Mouse (Mus musculus) forebrain, embryonic 16.5 days (tissue): ENCODE measurements around the gene Trir. TPM values are rescaled to one million over a fixed set of nuclear protein-coding genes. Genes with fewer than 3 reads are reported as not detected.

Experiments used
- ATAC-seq: fragments of 200-750 bp; cut with Nextera tagmentation; 2 replicates; pipeline ENCODE4 v1.8.0; 2017; ENCODE audit warnings: mild to moderate bottlenecking, moderate library complexity
- H3K27ac ChIP-seq: fragments of 300-500 bp; sonication (generic); 2 replicates; pipeline ENCODE4 v1.5.1; 2014; ENCODE audit warnings: low read length, control low read depth
- H3K27me3 ChIP-seq: fragments of 300-500 bp; sonication (generic); replicated peaks from 2 replicates; pipeline ENCODE4 v1.6.1; 2014; ENCODE audit warnings: low read length; ENCODE audit not compliant: control insufficient read depth, insufficient read depth
- H3K36me3 ChIP-seq: fragments of 300-500 bp; sonication (generic); 2 replicates; pipeline ENCODE4 v1.6.1; 2014; ENCODE audit not compliant: control insufficient read depth, insufficient read depth
- H3K4me1 ChIP-seq: fragments of 300-500 bp; sonication (generic); replicated peaks from 2 replicates; pipeline ENCODE4 v1.6.1; 2014; ENCODE audit warnings: low read length; ENCODE audit not compliant: control insufficient read depth, insufficient read depth
- H3K4me2 ChIP-seq: fragments of 300-500 bp; sonication (generic); 2 replicates; pipeline ENCODE4 v1.6.1; 2014; ENCODE audit warnings: mild to moderate bottlenecking, low read length, control low read depth
- H3K4me3 ChIP-seq: fragments of 300-500 bp; sonication (generic); replicated peaks from 2 replicates; pipeline ENCODE4 v1.5.1; 2014; ENCODE audit warnings: mild to moderate bottlenecking, low read length, control low read depth
- H3K9ac ChIP-seq: fragments of 300-500 bp; sonication (generic); replicated peaks from 2 replicates; pipeline ENCODE4 v1.6.1; 2014; ENCODE audit warnings: low read depth, low read length, control low read depth
- H3K9me3 ChIP-seq: fragments of 300-500 bp; sonication (generic); 2 replicates; pipeline ENCODE4 v1.6.1; 2016; ENCODE audit warnings: low read length; ENCODE audit not compliant: control insufficient read depth
- WGBS: fragments of 180-500 bp; shearing (Covaris S2); extraction: QIAGEN DNeasy Blood & Tissue Kit; methylation state at CpG from one replicate; pipeline ENCODE4 v1.1.7; 2014; 5-methylcytosine and 5-hydroxymethylcytosine counted together
- polyA plus RNA-seq: library from polyadenylated mRNA; unstranded; fragments of >200 nt; fragmentation: Nextera tagmentation; extraction: Ambion mirVana; gene quantifications from 2 replicates; pipeline ENCODE4 v1.2.1, GENCODE M21; 2015

Trir gene
- polyA plus RNA-seq, 1 experiment from 2014 or later, result 108 TPM

DNA sequence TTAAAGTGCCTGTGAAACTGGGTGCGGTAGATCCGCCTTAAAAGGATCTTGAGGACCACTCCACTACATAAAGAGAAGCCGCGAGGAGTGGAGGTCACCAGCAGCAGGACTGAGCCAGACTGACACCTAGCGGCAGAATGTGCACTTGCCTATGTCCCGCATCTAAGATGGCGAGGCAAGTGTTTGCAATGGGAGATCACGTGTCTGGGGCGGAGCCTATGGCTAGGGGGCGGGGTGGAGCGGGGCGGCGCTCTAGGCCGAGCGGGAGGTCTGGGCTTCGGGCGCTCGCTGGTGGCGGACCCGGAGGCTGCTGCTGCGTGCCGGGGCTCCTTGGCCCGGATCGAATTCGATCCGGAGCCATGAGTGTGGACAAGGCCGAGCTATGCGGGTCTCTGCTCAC lies 36.3 kb upstream of the Trir start, which contains the start of gene Hook2:
Gene Hook2 (plus strand): TSS at position 255 of the 400 bp plus-strand sequence.
- Histone ChIP-seq H3K4me2 (peak within 1 kb of the TSS; percentile 97), H3K9me3 (no peaks in the 10 kb centered on the region), H3K36me3 (no peaks in the 10 kb centered on the region), H3K9ac (peak within 1 kb of the TSS; percentile 81), H3K4me3 (peak within 1 kb of the TSS; percentile 74), H3K27ac (peak within 1 kb of the TSS; percentile 82), H3K27me3 (peaks cover 10% of the 10 kb centered on the region; the same call in 1 of the 2 replicates), H3K4me1 (peaks cover 25% of the 10 kb centered on the region)
- WGBS, result 0% methylated on average over 26 of the region's 28 CpGs
- peak; percentile 89 for ATAC-seq

DNA sequence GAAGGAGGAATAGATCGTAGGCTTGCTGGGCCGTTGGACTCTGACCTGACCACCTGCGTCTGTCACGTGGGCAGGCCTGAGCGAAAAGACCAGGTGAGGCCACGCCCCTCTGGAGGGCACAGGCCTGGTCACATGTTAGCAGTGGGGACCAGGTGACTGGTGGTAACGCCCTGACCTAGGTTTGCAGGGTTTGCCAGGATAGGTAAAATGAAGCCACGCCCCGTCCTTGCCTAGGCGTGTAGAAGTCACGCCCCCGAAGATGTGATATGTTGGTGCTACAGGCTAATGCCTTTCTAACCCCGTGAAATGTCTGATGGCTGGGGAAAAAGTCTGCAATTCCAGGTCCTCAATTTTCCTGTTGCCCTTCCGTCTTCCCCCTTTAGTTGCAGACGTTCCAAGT lies 35.8 kb upstream of the Trir start:
- ATAC-seq, result peak; percentile 7; the same call in 1 of the 2 replicates

DNA sequence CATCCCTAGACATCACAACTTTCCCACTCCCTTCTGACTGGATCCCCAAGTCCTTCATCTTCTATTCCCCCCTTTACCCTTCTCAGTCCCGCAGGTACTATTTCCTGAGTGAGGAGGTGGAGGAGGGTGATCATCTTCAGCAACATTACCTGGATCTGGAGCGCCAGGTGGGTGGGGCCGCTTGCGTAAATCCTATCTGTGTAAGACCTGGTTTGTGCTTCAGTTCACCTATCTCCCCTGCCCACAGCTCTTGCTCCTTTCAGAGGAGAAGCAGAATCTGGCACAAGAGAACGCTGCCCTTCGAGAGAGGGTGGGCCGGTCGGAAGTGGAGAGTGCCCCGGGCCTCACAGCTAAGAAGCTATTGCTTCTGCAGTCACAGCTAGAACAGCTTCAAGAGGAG lies 32.2 kb upstream of the Trir start:
- H3K27ac ChIP-seq, result no peak overlapping the region
- H3K4me3 ChIP-seq, result no peak overlapping the region
- no peaks in the 10 kb centered on the region for H3K27me3 ChIP-seq
- no peak overlapping the region for H3K9ac ChIP-seq
- ATAC-seq, result no peak
- H3K36me3 ChIP-seq, result no peaks in the 10 kb centered on the region
- H3K9me3 ChIP-seq, result no peaks in the 10 kb centered on the region
- 92% methylated on average over 9 of the region's 9 CpGs for WGBS
- H3K4me1 ChIP-seq, result peaks cover 19% of the 10 kb centered on the region
- no peak overlapping the region for H3K4me2 ChIP-seq

More for the DNA sequence above, 35.8 kb upstream of the Trir start:
- H3K4me1 ChIP-seq, result peaks cover 20% of the 10 kb centered on the region
- H3K27ac ChIP-seq, result 0 out of 2 replicates have a peak overlapping the region, but pooled peaks have one; percentile 28
- peak overlapping the region; percentile 97 for H3K4me2 ChIP-seq
- H3K36me3 ChIP-seq, result no peaks in the 10 kb centered on the region
- H3K9me3 ChIP-seq, result no peaks in the 10 kb centered on the region
- 2% methylated on average over 15 of the region's 15 CpGs for WGBS
- H3K9ac ChIP-seq, result peak overlapping the region; percentile 81
- H3K27me3 ChIP-seq, result peaks cover 10% of the 10 kb centered on the region; the same call in 1 of the 2 replicates
- peak overlapping the region; percentile 74 for H3K4me3 ChIP-seq

DNA sequence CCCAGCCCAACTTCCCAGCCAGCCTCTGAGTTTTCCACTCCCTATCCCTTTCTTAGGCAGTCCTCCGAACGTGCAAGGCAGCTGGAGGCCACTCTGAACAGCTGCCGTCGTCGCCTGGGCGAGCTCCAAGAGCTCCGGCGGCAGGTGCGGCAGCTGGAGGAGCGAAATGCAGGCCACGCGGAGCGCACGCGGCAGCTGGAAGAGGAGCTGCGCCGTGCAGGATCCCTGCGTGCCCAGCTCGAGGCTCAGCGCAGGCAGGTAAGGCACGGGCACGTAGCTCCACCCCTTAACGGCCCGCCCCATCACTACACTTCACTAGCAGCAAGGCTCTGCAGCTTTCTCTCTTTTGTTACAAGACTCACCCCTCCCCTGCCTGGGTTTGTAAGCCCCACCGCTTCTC lies 30.9 kb upstream of the Trir start:
- ATAC-seq, result peak; percentile 15; the same call in 1 of the 2 replicates
- WGBS, result 14% methylated on average over 25 of the region's 25 CpGs
- no peaks in the 10 kb centered on the region for H3K27me3 ChIP-seq
- H3K9me3 ChIP-seq, result no peaks in the 10 kb centered on the region
- H3K4me2 ChIP-seq, result no peak overlapping the region
- peaks cover 13% of the 10 kb centered on the region for H3K4me1 ChIP-seq
- H3K9ac ChIP-seq, result peak overlapping the region; percentile 29; the same call in 1 of the 2 replicates
- H3K27ac ChIP-seq, result no peak overlapping the region
- no peak overlapping the region for H3K4me3 ChIP-seq
- no peaks in the 10 kb centered on the region for H3K36me3 ChIP-seq

DNA sequence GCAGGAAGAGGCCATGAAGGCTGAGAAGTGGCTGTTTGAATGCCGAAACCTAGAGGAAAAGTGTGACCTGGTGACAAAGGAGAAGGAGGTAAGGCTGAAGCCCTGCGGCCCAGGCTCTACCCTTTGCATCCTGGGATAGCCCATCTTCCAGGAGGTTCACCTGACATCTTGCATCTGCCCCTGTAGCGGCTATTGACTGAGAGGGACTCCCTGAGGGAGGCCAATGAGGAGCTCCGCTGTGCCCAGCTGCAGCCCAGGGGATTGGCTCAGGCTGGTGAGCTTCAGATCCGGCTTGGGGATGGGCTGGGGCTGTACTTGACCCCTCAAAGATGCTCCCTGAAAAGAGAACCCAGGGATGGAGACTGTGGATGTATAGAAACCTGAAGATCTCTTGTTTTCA lies 29.6 kb upstream of the Trir start:
- 85% methylated on average over 5 of the region's 5 CpGs for WGBS
- peaks cover 8% of the 10 kb centered on the region for H3K4me1 ChIP-seq
- no peaks in the 10 kb centered on the region for H3K36me3 ChIP-seq
- ATAC-seq, result no peak
- H3K27ac ChIP-seq, result no peak overlapping the region
- no peaks in the 10 kb centered on the region for H3K9me3 ChIP-seq
- H3K4me2 ChIP-seq, result no peak overlapping the region
- H3K27me3 ChIP-seq, result no peaks in the 10 kb centered on the region
- H3K9ac ChIP-seq, result no peak overlapping the region
- no peak overlapping the region for H3K4me3 ChIP-seq

DNA sequence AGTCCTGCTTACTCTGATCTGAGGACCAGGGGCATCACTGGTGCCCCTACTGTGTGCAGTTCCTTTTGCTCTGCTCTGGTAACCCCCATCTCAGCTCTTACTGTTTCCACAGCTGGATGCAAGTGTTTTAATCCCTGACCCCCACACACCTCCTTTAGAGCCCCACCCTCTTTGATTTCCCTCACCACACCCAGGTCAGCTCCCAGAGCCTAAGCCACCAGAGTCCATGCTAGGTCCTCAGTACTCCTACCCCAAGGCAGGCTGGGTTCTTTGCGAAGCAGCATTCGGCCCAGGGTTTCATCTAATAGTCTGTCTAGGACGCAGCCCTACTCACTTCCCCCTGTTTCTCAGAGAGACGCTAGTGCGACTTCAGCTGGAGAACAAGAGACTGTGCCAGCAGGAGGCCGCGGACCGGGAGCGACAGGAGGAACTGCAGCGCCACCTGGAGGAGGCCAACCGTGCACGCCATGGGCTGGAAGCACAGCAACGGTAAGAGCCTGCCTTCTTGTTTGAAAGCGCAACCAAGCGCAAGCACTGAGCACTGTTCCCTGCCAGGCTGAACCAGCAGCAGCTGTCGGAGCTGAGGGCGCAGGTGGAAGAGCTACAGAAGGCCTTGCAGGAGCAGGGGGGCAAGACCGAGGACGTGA lies 28.9 kb upstream of the Trir start:
- H3K4me3 ChIP-seq, result no peak overlapping the region
- H3K36me3 ChIP-seq, result peaks cover under 1% of the 10 kb centered on the region; the same call in 1 of the 2 replicates
- peak overlapping the region; percentile 31 for H3K9ac ChIP-seq
- no peaks in the 10 kb centered on the region for H3K9me3 ChIP-seq
- H3K4me1 ChIP-seq, result peaks cover 8% of the 10 kb centered on the region
- H3K27me3 ChIP-seq, result no peaks in the 10 kb centered on the region
- H3K4me2 ChIP-seq, result peak overlapping the region; percentile 35
- peak; percentile 81 for ATAC-seq
- no peak overlapping the region for H3K27ac ChIP-seq
- WGBS, result under 1% methylated on average over 19 of the region's 19 CpGs

DNA sequence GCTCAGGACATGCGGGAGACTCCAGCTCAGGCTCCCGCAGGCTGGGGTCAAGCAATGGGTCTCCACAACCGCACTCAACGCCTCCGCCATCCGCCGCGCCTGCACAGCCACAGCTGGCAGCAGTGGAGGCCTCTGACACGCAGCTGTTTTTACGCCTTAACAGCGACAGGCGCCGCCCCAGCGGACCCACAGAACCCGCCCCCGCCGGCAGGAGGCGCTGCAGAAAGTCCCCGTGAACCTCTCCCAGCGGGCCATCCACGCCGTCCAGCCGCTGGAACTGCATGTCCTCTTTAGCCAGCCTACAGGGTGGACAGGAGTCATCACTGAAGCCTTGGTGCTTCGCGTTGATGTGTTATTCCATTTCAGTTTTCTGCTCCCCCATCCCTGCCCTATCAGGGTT lies 18.9 kb upstream of the Trir start:
- 14% methylated on average over 25 of the region's 25 CpGs for WGBS
- ATAC-seq, result no peak

DNA sequence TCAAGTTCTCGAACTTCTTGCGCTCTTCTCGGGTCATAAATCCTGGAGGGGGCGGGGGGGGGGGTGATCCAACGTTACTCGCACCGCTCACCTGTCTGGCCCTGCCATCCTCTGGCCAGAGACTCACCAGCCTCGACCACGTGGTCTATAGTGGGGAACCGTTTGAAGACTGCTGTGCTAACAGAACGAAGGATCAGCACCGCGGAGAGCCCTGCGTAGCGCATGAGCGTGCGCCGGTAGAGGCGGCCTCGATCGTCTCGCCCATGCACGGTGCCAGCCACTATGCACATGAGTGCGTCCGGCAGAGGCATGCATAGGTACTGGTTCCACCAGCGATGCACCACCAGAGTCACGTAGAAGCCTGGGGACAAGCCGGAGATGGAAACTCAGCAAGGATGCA lies 15.4 kb upstream of the Trir start:
- H3K9me3 ChIP-seq, result no peaks in the 10 kb centered on the region
- H3K9ac ChIP-seq, result no peak overlapping the region
- H3K27me3 ChIP-seq, result peaks cover 20% of the 10 kb centered on the region
- no peak overlapping the region for H3K4me2 ChIP-seq
- H3K27ac ChIP-seq, result no peak overlapping the region
- no peak overlapping the region for H3K4me3 ChIP-seq
- WGBS, result 11% methylated on average over 28 of the region's 28 CpGs
- no peaks in the 10 kb centered on the region for H3K36me3 ChIP-seq
- H3K4me1 ChIP-seq, result peaks cover 5% of the 10 kb centered on the region
- no peak for ATAC-seq

More for the DNA sequence above, 18.9 kb upstream of the Trir start:
- Histone ChIP-seq H3K4me3 (no peak overlapping the region), H3K4me2 (no peak overlapping the region), H3K9me3 (no peaks in the 10 kb centered on the region), H3K4me1 (no peaks in the 10 kb centered on the region), H3K27ac (no peak overlapping the region), H3K27me3 (peaks cover 16% of the 10 kb centered on the region), H3K36me3 (peaks cover 2% of the 10 kb centered on the region; the same call in 1 of the 2 replicates), H3K9ac (no peak overlapping the region)

DNA sequence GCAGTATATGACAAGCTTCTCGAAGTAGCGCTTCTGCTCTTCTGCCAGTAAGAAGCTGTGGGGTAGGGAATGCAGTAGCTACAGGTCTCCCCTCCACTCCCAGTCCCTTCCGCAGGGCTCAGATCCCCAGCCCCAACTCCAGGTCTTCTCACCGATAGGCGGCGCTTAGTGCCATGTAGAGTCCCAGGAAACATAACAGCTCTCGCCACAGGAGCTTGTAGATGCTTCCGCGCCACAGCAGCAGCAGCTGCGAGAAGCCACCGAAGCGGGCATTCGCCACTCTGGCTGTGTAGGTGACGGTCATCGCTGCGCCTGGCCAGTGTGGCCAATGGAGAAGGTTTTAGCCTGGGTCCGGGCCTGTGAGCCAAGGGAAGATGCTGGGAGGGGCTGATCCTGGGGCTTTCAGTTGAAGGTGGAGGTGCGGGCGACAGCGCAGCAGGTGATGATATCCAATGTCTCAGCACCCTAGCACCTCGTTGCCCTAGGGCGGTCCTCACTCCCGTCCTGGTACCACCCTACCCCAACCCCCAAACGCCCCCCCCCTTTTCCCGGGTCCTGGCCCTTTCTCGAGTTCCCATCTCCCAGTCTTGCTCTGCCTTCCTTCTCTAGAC lies 13.3 kb upstream of the Trir start:
- H3K27ac ChIP-seq, result no peak overlapping the region
- peak overlapping the region; percentile 63 for H3K4me2 ChIP-seq
- peaks cover 5% of the 10 kb centered on the region for H3K4me1 ChIP-seq
- peaks cover 7% of the 10 kb centered on the region for H3K36me3 ChIP-seq
- peak overlapping the region; percentile 37 for H3K4me3 ChIP-seq
- peak overlapping the region; percentile 64 for H3K9ac ChIP-seq
- peak; percentile 81 for ATAC-seq
- peaks cover 20% of the 10 kb centered on the region for H3K27me3 ChIP-seq
- H3K9me3 ChIP-seq, result no peaks in the 10 kb centered on the region
- WGBS, result 3% methylated on average over 25 of the region's 26 CpGs
